Mouse (Mus musculus) frontal cortex, adult (tissue): ENCODE measurements at regions not wholly inside any gene's neighbourhood (a gene's known extent, or its start where the extent isn't known, plus 50 kb on each side); places are given as distances from the start of the nearest gene placed in this dataset.

Experiments used
- ATAC-seq: cut with Nextera tagmentation; 2 replicates; pipeline ENCODE4 v1.9.2; 2017; ENCODE audit warnings: mild to moderate bottlenecking, moderate library complexity, mixed read lengths; ENCODE audit not compliant: low TSS enrichment

GRCm38 (mm10) chr4:9005938-9006626 is 767.2 kb upstream of the Car8 start:
- no peak for ATAC-seq

DNA sequence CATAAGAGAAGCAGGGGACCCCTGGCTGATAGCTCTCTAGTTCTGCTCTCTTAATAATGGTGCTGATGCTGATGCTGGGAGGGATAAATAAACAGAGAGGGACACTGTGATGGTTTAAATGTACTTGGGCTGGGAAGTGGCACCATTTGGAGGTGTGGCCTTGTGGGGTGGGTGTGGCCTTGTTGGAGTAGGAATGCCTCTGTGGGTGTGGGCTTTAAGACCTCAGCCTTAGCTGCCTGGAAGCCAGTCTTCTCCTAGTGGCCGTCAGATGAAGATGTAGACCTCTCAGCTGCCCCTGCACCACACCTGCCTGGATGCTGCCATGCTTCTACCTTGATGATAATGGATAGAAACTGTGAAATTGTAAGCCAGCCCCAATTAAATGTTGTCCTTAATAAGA is 765.0 kb upstream of the Car8 start:
- ATAC-seq, result no peak

- no peak for ATAC-seq
Measured at GRCm38 (mm10) chr4:9002380-9002779, 763.5 kb upstream of the Car8 start.

- ATAC-seq, result no peak
Measured at GRCm38 (mm10) chr4:8998606-8999005, 759.8 kb upstream of the Car8 start.

DNA sequence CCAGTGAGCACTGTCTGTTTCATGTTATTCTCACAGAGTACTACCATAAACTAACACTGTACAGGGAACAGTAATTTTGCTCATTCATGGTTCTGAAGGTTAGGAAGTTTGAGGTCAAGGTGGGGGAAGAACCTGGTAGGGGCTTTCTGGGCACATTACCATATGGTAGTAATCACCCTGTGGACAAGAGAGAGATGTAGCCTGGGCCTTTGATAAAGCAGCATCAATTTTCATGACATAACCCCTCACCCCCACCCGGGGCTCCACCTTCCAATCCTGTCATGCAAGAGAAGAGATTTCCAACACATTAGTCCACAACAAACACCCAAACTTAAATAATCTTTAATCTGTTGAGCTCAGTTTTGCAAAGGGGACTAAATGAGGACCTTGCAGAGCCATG is 753.3 kb upstream of the Car8 start:
- no peak for ATAC-seq

GRCm38 (mm10) chr4:8990551-8990950 is 751.7 kb upstream of the Car8 start:
- ATAC-seq, result no peak

DNA sequence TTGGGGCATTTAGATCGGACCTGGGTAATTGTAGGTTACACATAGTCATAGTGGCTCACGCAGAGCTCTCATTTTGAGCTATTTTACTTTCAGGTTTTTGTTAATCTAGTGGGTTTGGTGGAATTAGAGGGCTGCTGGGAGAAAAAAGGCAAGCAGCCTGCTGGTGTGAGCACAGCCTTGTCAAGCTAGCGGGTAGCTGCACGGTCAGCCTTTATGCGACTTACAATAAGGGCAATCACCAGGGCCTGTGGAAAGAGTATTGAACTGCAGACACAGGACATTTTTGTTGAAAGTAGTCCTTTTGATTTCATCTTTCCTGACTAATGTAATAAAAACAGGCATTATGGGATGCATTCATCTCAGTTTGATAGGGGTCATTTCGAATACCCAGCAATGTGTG is 750.8 kb upstream of the Car8 start:
- no peak for ATAC-seq

- no peak for ATAC-seq
Measured at GRCm38 (mm10) chr4:8989110-8989509, 750.3 kb upstream of the Car8 start.

GRCm38 (mm10) chr4:8988345-8988733 is 749.5 kb upstream of the Car8 start:
- no peak for ATAC-seq

DNA sequence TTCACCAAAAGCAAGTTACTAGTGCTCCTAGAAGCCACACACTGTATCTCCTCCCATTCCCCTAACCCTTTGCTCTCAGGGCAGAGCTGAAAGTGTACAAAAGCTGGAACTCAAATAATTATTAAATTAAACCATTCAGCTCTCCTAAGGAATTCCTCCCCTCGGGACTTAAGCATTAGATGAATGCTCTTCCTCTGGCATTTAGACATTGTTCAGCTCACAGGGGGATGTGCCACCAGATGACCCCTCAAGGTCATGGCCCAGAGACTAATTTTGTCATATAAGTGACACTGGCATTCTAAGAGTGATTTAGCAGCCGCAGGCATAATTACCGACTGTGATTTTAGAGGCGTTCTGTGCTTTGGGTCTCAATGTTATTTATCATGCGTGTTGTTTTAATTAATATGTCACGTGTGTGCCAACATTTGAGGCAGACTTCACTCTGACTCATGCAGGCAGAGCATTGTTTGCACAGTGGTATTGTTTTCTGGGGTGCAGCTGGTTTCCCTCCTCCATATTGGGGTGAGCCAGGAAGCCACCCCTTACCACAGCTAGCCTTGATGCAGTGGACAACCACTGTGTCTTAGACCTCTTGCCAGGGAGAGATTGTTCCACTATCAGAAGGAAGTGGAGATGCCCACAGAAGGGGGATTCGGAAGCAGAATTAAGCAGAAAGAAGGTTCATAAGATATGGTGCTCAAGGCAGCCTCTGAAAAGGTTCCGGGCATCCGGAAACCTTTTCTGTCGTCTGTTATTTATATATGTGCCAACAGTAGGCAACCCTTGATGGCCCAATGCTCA is 748.9 kb upstream of the Car8 start:
- no peak for ATAC-seq

GRCm38 (mm10) chr4:8986394-8987091 is 747.7 kb upstream of the Car8 start:
- no peak for ATAC-seq

DNA sequence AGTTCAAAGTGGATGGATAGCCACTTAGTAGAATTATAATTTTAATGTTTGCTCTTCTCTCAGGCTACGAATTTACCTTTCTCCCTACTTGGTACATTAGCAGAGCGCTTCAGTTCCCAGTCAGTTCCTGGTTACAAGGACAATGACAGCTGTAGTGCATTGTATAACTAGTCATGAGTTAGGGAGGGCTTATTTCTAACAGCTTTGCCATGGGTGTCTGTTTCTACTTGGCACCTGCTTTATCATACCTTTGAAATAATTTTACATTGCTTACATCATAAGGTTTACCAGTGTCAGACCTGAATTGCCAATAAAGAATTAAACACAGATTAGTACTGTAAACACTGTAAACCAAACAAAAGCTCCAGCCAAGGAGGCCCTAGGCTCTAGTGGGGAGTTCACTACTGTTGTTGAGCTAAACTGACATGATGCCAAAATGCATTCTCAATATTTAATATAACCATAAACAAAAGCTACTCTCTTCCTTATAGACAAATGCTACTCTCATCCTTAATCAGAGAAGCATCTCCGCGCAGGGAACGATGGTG is 745.3 kb upstream of the Car8 start:
- no peak for ATAC-seq

DNA sequence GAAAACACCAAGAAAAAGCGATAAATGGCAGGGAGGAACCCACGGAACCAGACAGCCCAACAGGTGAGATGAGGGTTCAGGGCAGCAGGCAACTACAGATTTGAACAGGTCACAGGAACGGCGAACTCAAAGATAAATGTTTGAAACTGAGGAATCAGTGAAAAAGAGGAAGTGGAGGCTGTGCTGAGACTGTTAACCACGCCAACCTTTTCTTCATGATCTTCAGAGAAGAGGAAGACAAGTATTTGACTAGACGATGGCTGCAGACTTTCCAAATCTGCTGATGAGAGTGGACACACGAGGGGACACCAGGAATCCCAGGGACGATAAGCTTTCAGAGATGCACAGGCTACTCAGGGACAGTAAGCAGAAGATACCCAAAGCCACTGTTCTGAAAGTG is 740.1 kb upstream of the Car8 start:
- ATAC-seq, result no peak

DNA sequence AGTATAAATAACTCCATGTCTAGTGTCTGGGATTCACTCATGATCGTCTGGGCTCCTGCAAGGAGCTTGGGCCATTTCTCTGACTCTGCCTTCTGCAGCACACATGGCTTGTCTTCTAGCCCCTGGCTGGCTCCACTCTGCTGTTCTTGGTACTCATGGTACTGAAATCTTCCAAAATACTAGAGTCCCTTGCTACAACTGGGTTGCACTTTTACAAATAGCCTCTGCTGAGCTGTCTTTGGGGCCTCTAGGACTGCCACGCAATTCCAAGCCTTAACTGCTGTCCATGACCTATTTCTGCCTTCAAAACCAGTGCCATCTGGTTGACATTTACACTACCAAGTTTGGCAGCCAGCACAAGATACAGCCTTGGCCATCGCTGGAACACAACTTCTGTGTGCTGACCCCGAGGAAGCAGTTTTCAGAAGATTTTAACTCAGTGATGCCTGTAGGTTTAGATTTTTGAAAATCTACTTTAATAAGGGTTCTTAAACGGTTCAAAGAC is 731.2 kb upstream of the Car8 start:
- ATAC-seq, result no peak

GRCm38 (mm10) chr4:8968741-8969140 is 729.9 kb upstream of the Car8 start:
- ATAC-seq, result no peak

GRCm38 (mm10) chr4:8967986-8968385 is 729.1 kb upstream of the Car8 start:
- ATAC-seq, result no peak

GRCm38 (mm10) chr4:8965563-8965962 is 726.7 kb upstream of the Car8 start:
- no peak for ATAC-seq

GRCm38 (mm10) chr4:8962959-8963572 is 724.2 kb upstream of the Car8 start:
- no peak for ATAC-seq

DNA sequence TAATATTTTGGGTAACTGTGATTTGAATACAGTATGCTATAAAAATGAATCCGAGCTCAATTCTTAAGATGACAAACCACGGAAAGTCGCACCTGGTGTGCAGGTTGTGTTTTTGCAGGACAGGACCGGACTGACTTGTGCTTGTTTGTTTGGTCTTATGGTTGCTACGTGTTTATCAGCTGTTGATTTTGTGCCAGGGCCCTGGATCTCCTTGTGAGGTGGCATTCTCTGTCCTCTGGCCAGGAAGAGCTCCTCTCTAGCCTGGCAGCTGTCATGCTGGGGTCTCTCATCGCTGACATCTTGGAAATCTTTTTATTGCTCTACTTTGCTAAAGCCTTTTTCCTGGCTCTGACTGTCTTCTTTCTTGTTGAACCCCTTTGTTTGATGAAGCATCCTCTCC is 723.0 kb upstream of the Car8 start:
- ATAC-seq, result no peak

- no peak for ATAC-seq
Measured at GRCm38 (mm10) chr4:8957771-8958170, 718.9 kb upstream of the Car8 start.

DNA sequence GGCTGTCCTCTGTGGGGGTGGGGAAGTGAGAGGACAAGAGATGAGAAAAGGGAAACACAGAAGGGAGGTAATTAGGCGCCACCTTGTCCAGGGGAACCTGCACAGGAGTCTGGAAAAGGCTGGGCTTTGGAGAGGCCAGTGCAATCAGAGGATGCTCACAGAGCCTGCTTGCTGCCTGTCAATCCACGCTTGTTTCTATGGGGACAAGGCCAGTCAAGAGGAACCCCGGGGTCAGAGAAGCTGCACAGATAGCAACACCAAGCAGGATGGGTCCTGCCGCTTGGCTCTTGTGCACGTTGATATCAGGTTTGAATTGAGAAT is 718.1 kb upstream of the Car8 start:
- no peak for ATAC-seq
